Mouse (Mus musculus): ENCODE measurements at regions not wholly inside any gene's neighbourhood (a gene's known extent, or its start where the extent isn't known, plus 50 kb on each side); places are given as distances from the start of the nearest gene placed in this dataset.

GRCm38 (mm10) chr8:103983860-103984594 is 117.4 kb upstream of the Cdh5 start:
- 44% methylated on average over 11 of the region's 11 CpGs for WGBS
- H3K27ac ChIP-seq: peak overlapping the region; percentile 70
- H3K4me1 ChIP-seq (replicated peaks): peaks cover 11% of the 10 kb centered on the region
- no peaks in the 10 kb centered on the region for H3K36me3 ChIP-seq
- DNase-seq (ENCODE audit: low spot score): peak; percentile 15
- no peaks in the 10 kb centered on the region for H3K9me3 ChIP-seq
- H3K27me3 ChIP-seq (ENCODE audit: insufficient read depth, poor library complexity, severe bottlenecking): no peaks in the 10 kb centered on the region
- H3K4me3 ChIP-seq: no peak overlapping the region

GRCm38 (mm10) chr8:103985640-103986039 is 115.8 kb upstream of the Cdh5 start:
- WGBS: 93% methylated on average over 2 of the region's 2 CpGs
- no peaks in the 10 kb centered on the region for H3K36me3 ChIP-seq
- no peaks in the 10 kb centered on the region for H3K9me3 ChIP-seq
- H3K27ac ChIP-seq: no peak overlapping the region
- peaks cover 11% of the 10 kb centered on the region for H3K4me1 ChIP-seq (replicated peaks)
- no peaks in the 10 kb centered on the region for H3K27me3 ChIP-seq (ENCODE audit: insufficient read depth, poor library complexity, severe bottlenecking)
- no peak overlapping the region for H3K4me3 ChIP-seq
- no peak for DNase-seq (ENCODE audit: low spot score)

DNA sequence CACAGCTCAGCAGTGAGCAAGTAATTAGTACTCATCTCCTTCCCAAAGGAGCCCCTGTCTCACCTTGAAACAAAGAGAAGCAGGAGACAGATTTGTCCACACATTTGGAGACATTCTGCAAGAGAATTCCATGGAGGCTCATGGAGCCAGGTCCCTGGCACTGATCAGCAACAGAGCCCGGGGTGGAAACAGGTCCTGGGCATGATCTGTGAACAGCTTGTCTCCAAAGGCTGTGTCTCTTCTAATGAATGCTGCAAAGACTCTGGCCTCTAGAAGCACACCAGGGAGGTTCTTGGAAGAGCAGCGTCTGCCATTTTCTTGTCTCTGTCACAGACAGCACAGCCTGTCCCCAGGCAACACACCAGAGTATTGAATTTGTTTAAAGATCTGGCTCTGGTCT is 107.5 kb upstream of the Cdh5 start:
- Histone ChIP-seq H3K36me3 (no peaks in the 10 kb centered on the region), H3K4me3 (no peak overlapping the region), H3K4me1 (replicated peaks) (no peaks in the 10 kb centered on the region), H3K27me3 (ENCODE audit: insufficient read depth, poor library complexity, severe bottlenecking) (no peaks in the 10 kb centered on the region), H3K9me3 (no peaks in the 10 kb centered on the region), H3K27ac (no peak overlapping the region)
- DNase-seq (ENCODE audit: low spot score): no peak
- 92% methylated on average over 2 of the region's 2 CpGs for WGBS

DNA sequence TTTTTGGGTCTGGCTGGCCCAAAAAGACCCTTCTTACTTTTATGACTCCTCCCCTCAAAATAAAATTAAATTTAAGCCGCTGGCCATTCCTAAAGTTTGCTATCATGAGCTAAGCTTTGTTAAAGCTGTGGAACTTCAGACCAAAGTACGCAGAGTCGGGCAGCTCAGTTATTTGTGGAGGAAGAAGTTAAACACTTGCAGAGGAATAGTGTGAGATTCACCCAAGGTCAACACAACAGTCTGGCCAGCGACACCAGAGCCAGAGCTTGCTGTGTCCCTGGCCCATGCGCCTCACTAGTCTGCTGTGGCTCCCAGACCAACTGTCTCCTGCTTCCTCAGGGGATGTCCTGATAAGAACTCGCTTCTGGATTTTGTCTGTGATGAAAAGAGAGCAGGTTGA is 103.3 kb upstream of the Cdh5 start:
- Histone ChIP-seq H3K27ac (no peak overlapping the region), H3K36me3 (no peaks in the 10 kb centered on the region), H3K9me3 (no peaks in the 10 kb centered on the region), H3K27me3 (ENCODE audit: insufficient read depth, poor library complexity, severe bottlenecking) (no peaks in the 10 kb centered on the region), H3K4me3 (no peak overlapping the region), H3K4me1 (replicated peaks) (0 out of 2 replicates have a peak, but pooled peaks cover 3% of the 10 kb centered on the region)
- WGBS: 87% methylated on average over 6 of the region's 6 CpGs
- DNase-seq (ENCODE audit: low spot score): no peak

DNA sequence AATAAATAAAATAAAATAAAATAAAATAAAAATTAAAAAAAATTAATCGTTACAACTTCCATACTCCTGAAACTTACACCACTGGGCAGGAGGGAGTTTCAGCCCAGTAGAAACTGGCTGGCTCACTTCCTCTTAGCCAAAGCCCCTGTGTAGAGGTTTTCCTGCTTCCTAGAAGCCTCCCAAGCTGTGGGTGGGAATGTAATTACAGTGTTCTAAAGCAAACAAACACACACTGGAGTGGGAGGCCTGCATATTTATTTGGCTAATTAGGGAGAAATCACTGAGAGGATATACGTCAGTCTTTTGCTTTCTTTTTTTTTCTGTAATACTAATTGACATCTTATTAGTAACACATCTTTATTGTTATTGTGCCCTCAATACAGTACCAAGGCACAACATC is 94.2 kb upstream of the Cdh5 start:
- no peaks in the 10 kb centered on the region for H3K27me3 ChIP-seq (ENCODE audit: insufficient read depth, poor library complexity, severe bottlenecking)
- H3K9me3 ChIP-seq: no peaks in the 10 kb centered on the region
- H3K27ac ChIP-seq: no peak overlapping the region
- no peaks in the 10 kb centered on the region for H3K36me3 ChIP-seq
- no peak for DNase-seq (ENCODE audit: low spot score)
- no peak overlapping the region for H3K4me3 ChIP-seq
- no peaks in the 10 kb centered on the region; the same call in 1 of the 2 replicates for H3K4me1 ChIP-seq (replicated peaks)
- WGBS: 81% methylated on average over 2 of the region's 2 CpGs

GRCm38 (mm10) chr8:104008756-104009155 is 92.7 kb upstream of the Cdh5 start:
- Histone ChIP-seq H3K36me3 (no peaks in the 10 kb centered on the region), H3K9me3 (no peaks in the 10 kb centered on the region), H3K4me1 (replicated peaks) (no peaks in the 10 kb centered on the region; the same call in 1 of the 2 replicates), H3K4me3 (no peak overlapping the region), H3K27ac (no peak overlapping the region), H3K27me3 (ENCODE audit: insufficient read depth, poor library complexity, severe bottlenecking) (no peaks in the 10 kb centered on the region)
- DNase-seq (ENCODE audit: low spot score): no peak
- WGBS: 57% methylated on average over 5 of the region's 5 CpGs

DNA sequence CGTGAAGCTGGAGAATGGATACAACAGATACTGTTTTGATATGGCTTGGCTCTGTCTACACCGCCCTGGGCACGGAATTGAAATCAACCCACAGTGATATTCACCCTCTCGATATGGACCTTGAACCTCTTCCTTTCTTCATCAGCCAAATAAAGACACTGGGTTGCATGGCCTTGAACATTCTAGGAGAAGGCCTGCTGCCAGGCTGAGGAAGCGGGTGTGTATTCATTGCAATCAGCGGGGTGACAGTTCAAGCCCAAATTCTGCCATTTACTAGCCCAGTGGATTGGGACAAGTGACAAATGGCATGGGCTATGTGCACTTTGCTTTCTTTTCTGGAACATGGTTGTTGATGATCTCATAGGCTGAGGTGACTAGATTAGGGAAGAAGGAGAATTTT is 92.1 kb upstream of the Cdh5 start:
- H3K27me3 ChIP-seq (ENCODE audit: insufficient read depth, poor library complexity, severe bottlenecking): no peaks in the 10 kb centered on the region
- DNase-seq (ENCODE audit: low spot score): no peak
- H3K36me3 ChIP-seq: no peaks in the 10 kb centered on the region
- WGBS: 92% methylated on average over 6 of the region's 6 CpGs
- H3K9me3 ChIP-seq: no peaks in the 10 kb centered on the region
- H3K4me1 ChIP-seq (replicated peaks): no peaks in the 10 kb centered on the region; the same call in 1 of the 2 replicates
- H3K4me3 ChIP-seq: no peak overlapping the region
- H3K27ac ChIP-seq: no peak overlapping the region

DNA sequence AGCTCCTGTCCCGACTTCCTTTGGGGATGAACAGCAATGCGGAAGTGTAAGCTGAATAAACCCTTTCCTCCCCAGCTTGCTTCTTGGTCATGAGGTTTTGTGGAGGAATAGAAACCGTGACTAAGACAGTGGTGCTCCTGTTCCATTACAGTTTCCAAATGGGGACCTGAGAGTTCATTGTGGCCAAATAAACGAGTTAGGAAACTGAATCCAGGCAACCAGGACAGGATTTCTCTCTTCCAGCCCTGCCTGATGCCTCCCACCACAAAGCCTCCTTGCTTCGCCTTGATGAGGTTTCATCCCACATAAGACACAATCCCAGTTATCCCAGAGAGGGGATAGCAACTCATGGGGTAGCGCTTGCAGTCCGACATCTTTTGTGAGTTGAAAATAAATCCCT is 79.2 kb upstream of the Cdh5 start:
- Histone ChIP-seq H3K27ac (peak overlapping the region; percentile 17; the same call in 1 of the 2 replicates), H3K4me3 (no peak overlapping the region)
- WGBS: 82% methylated on average over 7 of the region's 7 CpGs

DNA sequence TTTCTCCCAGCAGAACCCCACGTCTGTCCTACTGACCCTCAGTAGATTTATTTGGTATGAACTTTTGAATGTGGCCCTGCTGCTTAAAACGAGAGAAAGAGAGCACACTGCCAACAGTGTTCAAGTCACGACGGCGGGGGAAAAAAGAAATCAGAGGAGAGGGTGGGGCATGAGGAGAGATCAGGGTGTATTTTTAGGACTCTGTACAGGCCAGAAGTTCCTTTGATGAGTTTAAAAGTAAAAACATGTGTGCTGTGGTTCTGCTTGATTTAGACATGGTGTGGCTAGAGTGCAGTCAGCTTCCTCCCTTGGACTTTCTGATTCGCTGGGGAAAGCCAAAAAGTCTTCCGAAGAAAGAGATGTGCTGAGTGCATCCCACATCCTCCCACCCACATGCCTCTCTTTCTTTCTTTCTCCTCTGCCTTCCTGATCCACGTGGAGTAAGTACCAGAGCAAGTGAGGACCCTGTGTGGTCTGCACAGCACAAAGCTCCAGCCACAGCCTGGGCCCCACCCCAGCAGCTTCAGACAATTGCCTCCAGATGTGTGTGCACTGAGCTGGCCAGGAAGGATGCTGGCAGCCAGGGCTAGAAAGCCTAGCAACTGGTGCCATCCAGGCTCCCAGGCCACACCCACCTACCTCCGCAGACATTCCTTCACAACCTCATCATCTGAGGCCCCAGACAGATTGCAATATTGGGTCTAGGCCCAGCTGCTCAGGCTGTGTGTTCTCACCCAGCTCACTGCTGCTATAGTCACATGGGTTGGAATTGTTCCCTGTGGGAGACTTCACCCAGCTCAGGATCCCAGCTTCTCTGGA is 78.5 kb upstream of the Cdh5 start:
- H3K27ac ChIP-seq: peak overlapping the region; percentile 17

More for the DNA sequence above, 79.2 kb upstream of the Cdh5 start:
- Histone ChIP-seq H3K4me1 (replicated peaks) (peaks cover 5% of the 10 kb centered on the region; the same call in 1 of the 2 replicates), H3K27me3 (ENCODE audit: insufficient read depth, poor library complexity, severe bottlenecking) (no peaks in the 10 kb centered on the region), H3K36me3 (no peaks in the 10 kb centered on the region), H3K9me3 (no peaks in the 10 kb centered on the region)
- DNase-seq (ENCODE audit: low spot score): no peak

GRCm38 (mm10) chr8:104027161-104027821 is 74.1 kb upstream of the Cdh5 start:
- peaks cover 14% of the 10 kb centered on the region; the same call in 1 of the 2 replicates for H3K9me3 ChIP-seq
- 78% methylated on average over 11 of the region's 11 CpGs for WGBS
- peaks cover 13% of the 10 kb centered on the region for H3K4me1 ChIP-seq (replicated peaks)

More for the DNA sequence above, 78.5 kb upstream of the Cdh5 start:
- peak; percentile 59 for DNase-seq (ENCODE audit: low spot score)
- no peaks in the 10 kb centered on the region for H3K36me3 ChIP-seq
- H3K4me3 ChIP-seq: no peak overlapping the region
- H3K9me3 ChIP-seq: no peaks in the 10 kb centered on the region
- peaks cover 3% of the 10 kb centered on the region for H3K27me3 ChIP-seq (ENCODE audit: insufficient read depth, poor library complexity, severe bottlenecking)
- 54% methylated on average over 9 of the region's 9 CpGs for WGBS
- H3K4me1 ChIP-seq (replicated peaks): peaks cover 5% of the 10 kb centered on the region; the same call in 1 of the 2 replicates

GRCm38 (mm10) chr8:104028626-104029025 is 72.8 kb upstream of the Cdh5 start:
- peaks cover 8% of the 10 kb centered on the region for H3K4me1 ChIP-seq (replicated peaks)
- peak; percentile 88 for DNase-seq (ENCODE audit: low spot score)
- H3K27me3 ChIP-seq (ENCODE audit: insufficient read depth, poor library complexity, severe bottlenecking): peaks cover 8% of the 10 kb centered on the region
- peak overlapping the region; percentile 62 for H3K27ac ChIP-seq
- 3% methylated on average over 22 of the region's 22 CpGs for WGBS
- H3K9me3 ChIP-seq: peaks cover 14% of the 10 kb centered on the region; the same call in 1 of the 2 replicates
- H3K36me3 ChIP-seq: no peaks in the 10 kb centered on the region
- H3K4me3 ChIP-seq: peak overlapping the region; percentile 35

More at GRCm38 (mm10) chr8:104027161-104027821, 74.1 kb upstream of the Cdh5 start:
- DNase-seq (ENCODE audit: low spot score): peak; percentile 65
- Histone ChIP-seq H3K27ac (no peak overlapping the region), H3K27me3 (ENCODE audit: insufficient read depth, poor library complexity, severe bottlenecking) (peaks cover 8% of the 10 kb centered on the region), H3K36me3 (no peaks in the 10 kb centered on the region), H3K4me3 (no peak overlapping the region)

- 87% methylated on average over 2 of the region's 2 CpGs for WGBS
- Histone ChIP-seq H3K27me3 (ENCODE audit: insufficient read depth, poor library complexity, severe bottlenecking) (peaks cover 8% of the 10 kb centered on the region), H3K36me3 (no peaks in the 10 kb centered on the region), H3K27ac (no peak overlapping the region), H3K4me3 (no peak overlapping the region), H3K9me3 (peaks cover 14% of the 10 kb centered on the region; the same call in 1 of the 2 replicates), H3K4me1 (replicated peaks) (peaks cover 8% of the 10 kb centered on the region)
- DNase-seq (ENCODE audit: low spot score): no peak
These were observed 69.2 kb upstream of the Cdh5 start for GRCm38 (mm10) chr8:104032179-104032578.
